Mouse (Mus musculus): ENCODE results near the gene Dcun1d5. TPM values are rescaled to one million over a fixed set of nuclear protein-coding genes. Genes with fewer than 3 reads are reported as not detected.

Dcun1d5 gene
- total RNA-seq, 1 experiment from 2014 or later: 97.1 TPM

Other genes with a start within 250 kb of the Dcun1d5 start
- 2.1 to 7.9 TPM (median 2.5 TPM) in 3 replicates for gene Dync2h1, start 74 bp upstream of the Dcun1d5 start, total RNA-seq (2017)
- not detected in 3 replicates for gene Mmp13, start 88.0 kb downstream of the Dcun1d5 start, total RNA-seq (2017)
- 0.39 to 0.86 TPM in 2 of 3 replicates, not detected in the other for gene Mmp12, start 159.9 kb downstream of the Dcun1d5 start, total RNA-seq (2017)
- not detected in 3 replicates for gene Mmp1b, start 203.5 kb downstream of the Dcun1d5 start, total RNA-seq (2017)

Measured in monocyte, adult 5-6 weeks (primary cell).